Mouse (Mus musculus) forebrain, embryonic 11.5 days (tissue): ENCODE data around the gene Fam155a. TPM values are rescaled to one million over a fixed set of nuclear protein-coding genes. Genes with fewer than 3 reads are reported as not detected.

ENCODE experiments used
- ATAC-seq: fragments of 200-750 bp; cut with Nextera tagmentation; replicated peaks from 2 replicates; pipeline ENCODE4 v1.8.0; 2017; ENCODE audit warnings: moderate TSS enrichment; ENCODE audit not compliant: low FRiP score
- DNase-seq: peaks from one replicate; pipeline ENCODE4 v3.0.0-alpha.2; 2017; ENCODE audit warnings: low spot score
- H3K27ac ChIP-seq: fragments of 300-500 bp; sonication (generic); 2 replicates; pipeline ENCODE4 v1.5.1; 2014; ENCODE audit warnings: low read depth, low read length
- H3K27me3 ChIP-seq: fragments of 300-500 bp; sonication (generic); 2 replicates; pipeline ENCODE4 v1.6.1; 2014; ENCODE audit warnings: mild to moderate bottlenecking, low read length, mixed read lengths; ENCODE audit not compliant: control insufficient read depth, insufficient read depth
- H3K36me3 ChIP-seq: fragments of 300-500 bp; sonication (generic); 2 replicates; pipeline ENCODE4 v1.6.1; 2014; ENCODE audit warnings: mild to moderate bottlenecking, low read length, moderate library complexity, mixed read lengths; ENCODE audit not compliant: control insufficient read depth, insufficient read depth
- H3K4me1 ChIP-seq: fragments of 300-500 bp; sonication (generic); replicated peaks from 2 replicates; pipeline ENCODE4 v1.6.1; 2014; ENCODE audit warnings: low read length, mixed read lengths; ENCODE audit not compliant: control insufficient read depth, insufficient read depth
- H3K4me2 ChIP-seq: fragments of 300-500 bp; sonication (generic); 2 replicates; pipeline ENCODE4 v1.6.1; 2014; ENCODE audit warnings: low read depth, mild to moderate bottlenecking, low read length, moderate library complexity, mixed read lengths; ENCODE audit not compliant: severe bottlenecking
- H3K4me3 ChIP-seq: fragments of 300-500 bp; sonication (generic); 2 replicates; pipeline ENCODE4 v1.5.1; 2014; ENCODE audit warnings: low read depth, low read length
- H3K9ac ChIP-seq: fragments of 300-500 bp; sonication (generic); 2 replicates; pipeline ENCODE4 v1.6.1; 2014; ENCODE audit warnings: low read length
- H3K9me3 ChIP-seq: fragments of 300-500 bp; sonication (generic); 2 replicates; pipeline ENCODE4 v1.6.1; 2016; ENCODE audit warnings: low read length, mixed read lengths; ENCODE audit not compliant: control insufficient read depth
- WGBS: fragments of 180-500 bp; shearing (Covaris S2); extraction: QIAGEN DNeasy Blood & Tissue Kit; methylation state at CpG from one replicate; pipeline ENCODE4 v1.1.7; 2014; 5-methylcytosine and 5-hydroxymethylcytosine counted together
- polyA plus RNA-seq: library from polyadenylated mRNA; unstranded; fragments of >200 nt; fragmentation: Nextera tagmentation; extraction: Ambion mirVana; gene quantifications from 2 replicates; pipeline ENCODE4 v1.2.1, GENCODE M21; 2014

Fam155a gene
- polyA plus RNA-seq, 1 experiment from 2014 or later = 3.4 TPM

DNA sequence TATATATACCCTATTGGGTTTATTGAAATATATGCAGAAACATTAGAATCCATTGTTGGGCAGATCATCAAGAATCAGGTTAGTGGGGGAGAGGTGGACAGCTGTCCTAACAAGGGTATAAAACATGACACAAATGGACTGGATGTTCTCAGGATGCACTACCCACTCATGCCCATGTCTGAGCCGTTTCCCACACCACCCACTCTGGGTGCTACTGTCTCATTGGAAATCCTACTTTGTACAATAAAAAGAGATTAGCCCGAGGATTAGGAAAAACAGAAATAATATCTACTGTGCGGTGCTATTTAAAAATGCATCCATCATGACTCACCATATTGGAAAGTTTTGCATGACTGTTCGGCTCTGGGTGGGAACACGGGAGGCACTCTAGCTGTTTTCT, 317.2 kb downstream of the Fam155a start:
- Histone ChIP-seq H3K27me3 (no peaks in the 10 kb centered on the region), H3K9ac (no peak overlapping the region), H3K4me3 (no peak overlapping the region), H3K27ac (no peak overlapping the region), H3K4me2 (no peak overlapping the region), H3K9me3 (no peaks in the 10 kb centered on the region), H3K36me3 (no peaks in the 10 kb centered on the region), H3K4me1 (no peaks in the 10 kb centered on the region)
- DNase-seq (no peak), ATAC-seq (no peak)
- WGBS = 94% methylated on average over 5 of the region's 5 CpGs

DNA sequence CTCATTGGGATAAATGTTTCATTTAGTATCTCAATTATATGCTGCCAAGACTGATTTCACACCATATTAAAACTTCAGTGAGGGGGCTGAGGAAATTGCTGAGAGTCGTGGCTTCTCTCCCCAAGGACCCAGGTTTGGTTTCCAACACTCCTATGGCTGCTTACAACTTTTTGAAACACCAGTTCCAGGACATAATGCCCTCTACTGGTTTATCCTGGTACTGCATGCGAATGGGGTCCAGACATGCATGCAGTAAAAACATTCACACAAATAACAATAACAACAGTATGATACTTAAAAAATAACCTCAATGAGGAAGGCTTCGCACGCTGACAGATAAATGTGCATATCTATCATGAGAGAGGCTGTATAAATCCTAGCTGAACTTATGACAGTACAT, 319.4 kb downstream of the Fam155a start:
- DNase-seq = no peak
- no peak overlapping the region for H3K4me3 ChIP-seq
- H3K9me3 ChIP-seq = no peaks in the 10 kb centered on the region
- 63% methylated on average over 4 of the region's 4 CpGs for WGBS
- H3K27ac ChIP-seq = no peak overlapping the region
- no peak overlapping the region for H3K4me2 ChIP-seq
- no peaks in the 10 kb centered on the region for H3K27me3 ChIP-seq
- H3K4me1 ChIP-seq = no peaks in the 10 kb centered on the region
- no peaks in the 10 kb centered on the region for H3K36me3 ChIP-seq
- ATAC-seq = no peak
- no peak overlapping the region for H3K9ac ChIP-seq

DNA sequence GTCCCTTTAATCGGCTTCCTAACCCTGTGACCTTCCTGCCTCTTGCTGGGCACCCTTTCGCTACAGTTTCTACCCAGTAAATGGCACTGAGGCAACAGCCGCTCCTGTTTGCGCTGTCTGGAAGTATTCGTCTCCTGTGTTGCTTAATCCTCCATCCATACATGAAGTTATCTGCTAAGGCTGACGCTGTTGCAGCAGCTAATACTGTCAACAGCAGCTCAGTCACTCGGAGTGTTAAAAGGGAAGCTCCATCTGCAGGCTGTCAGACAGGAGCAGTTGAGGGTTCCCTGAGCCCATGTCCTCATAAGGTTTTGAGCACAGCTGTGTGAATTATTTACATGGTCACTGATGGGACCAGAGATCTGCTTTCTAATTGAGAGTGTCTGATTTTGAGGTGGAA, 322.3 kb downstream of the Fam155a start:
- no peak for ATAC-seq
- no peaks in the 10 kb centered on the region for H3K27me3 ChIP-seq
- no peaks in the 10 kb centered on the region for H3K9me3 ChIP-seq
- H3K4me1 ChIP-seq = no peaks in the 10 kb centered on the region
- H3K9ac ChIP-seq = no peak overlapping the region
- no peak overlapping the region for H3K4me3 ChIP-seq
- no peak overlapping the region for H3K4me2 ChIP-seq
- no peaks in the 10 kb centered on the region for H3K36me3 ChIP-seq
- H3K27ac ChIP-seq = no peak overlapping the region
- 77% methylated on average over 7 of the region's 7 CpGs for WGBS
- no peak for DNase-seq

DNA sequence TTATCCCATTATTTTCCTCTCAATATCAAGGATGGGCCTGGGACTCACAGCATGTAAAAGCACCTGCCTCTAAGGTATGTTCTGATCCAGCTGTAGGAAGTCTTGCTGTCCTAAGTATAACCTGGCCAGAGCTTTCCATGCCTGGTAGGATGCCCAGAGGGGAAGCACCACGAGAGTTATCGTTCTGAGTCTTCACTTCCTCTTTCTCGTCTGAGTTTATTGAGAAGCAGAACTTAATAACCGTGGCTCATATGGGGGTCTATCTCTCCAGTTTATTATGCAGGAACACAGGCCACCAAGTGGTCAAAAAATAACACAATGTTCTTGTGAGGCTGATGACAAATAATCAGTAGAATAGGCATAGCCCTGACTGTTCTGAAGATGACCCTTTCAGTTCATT, 333.1 kb downstream of the Fam155a start:
- Histone ChIP-seq H3K4me3 (no peak overlapping the region), H3K4me2 (no peak overlapping the region), H3K9me3 (no peaks in the 10 kb centered on the region), H3K9ac (no peak overlapping the region), H3K4me1 (no peaks in the 10 kb centered on the region), H3K27me3 (no peaks in the 10 kb centered on the region), H3K27ac (no peak overlapping the region), H3K36me3 (no peaks in the 10 kb centered on the region)
- 87% methylated on average over 4 of the region's 4 CpGs for WGBS
- DNase-seq (no peak), ATAC-seq (no peak)

DNA sequence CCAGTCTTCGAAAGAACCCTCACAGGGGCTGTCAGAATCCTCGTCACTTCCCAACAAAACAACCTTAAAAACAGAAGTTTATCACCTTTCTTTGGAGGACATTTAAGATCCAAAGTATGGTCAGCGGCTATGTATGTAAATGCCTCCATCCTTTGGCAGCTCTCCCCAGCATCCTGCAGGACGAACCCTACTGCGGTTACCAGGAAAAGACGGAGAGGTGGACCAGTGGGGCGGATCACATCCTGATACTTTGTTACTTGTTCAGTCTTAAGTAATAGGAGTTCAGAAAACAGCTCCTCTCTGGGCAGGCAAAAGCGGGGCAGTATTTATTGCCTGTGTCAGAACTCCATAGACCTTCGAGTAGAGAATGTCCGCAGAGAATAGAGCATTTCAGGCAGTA, 335.5 kb downstream of the Fam155a start:
- no peaks in the 10 kb centered on the region for H3K27me3 ChIP-seq
- H3K4me1 ChIP-seq = no peaks in the 10 kb centered on the region
- no peaks in the 10 kb centered on the region for H3K36me3 ChIP-seq
- no peak overlapping the region for H3K9ac ChIP-seq
- ATAC-seq = no peak
- H3K27ac ChIP-seq = no peak overlapping the region
- no peak overlapping the region for H3K4me3 ChIP-seq
- no peak overlapping the region for H3K4me2 ChIP-seq
- DNase-seq = peak; percentile 53
- 47% methylated on average over 10 of the region's 10 CpGs for WGBS
- H3K9me3 ChIP-seq = no peaks in the 10 kb centered on the region

DNA sequence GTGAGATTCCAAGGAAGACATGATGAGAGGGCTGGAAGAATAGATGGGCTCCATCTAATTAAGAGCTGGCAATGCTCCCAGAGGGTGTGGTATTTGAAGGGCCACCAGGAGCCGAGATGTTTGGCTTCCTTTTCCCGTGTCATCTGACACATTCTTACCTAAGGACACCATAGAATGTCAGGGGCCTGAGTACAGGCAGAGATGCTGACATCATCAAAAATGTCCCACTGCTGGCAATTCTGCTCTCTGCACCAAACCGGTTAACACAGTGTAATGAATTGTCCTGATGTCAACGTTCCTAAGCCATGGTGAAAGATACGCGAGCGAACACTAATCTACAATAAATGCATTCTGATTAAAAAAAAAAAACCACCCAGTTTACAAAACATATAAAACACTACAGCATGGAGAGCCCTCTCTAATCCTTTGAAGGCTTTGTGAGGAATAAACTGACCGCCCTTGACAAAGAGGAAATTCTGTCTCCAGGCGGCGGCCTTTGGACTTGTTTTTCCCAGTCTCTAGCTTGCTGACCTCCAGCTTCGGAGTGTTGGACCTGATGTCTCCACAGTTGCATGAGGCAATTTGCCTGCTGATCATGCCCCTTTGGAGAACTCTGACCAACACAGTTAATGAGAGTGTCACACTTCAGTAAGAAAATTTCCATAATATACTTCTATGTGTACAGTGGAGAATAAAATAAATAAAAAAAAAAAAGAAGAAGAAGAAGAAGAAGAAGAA, 338.2 kb downstream of the Fam155a start:
- H3K27me3 ChIP-seq = no peaks in the 10 kb centered on the region
- DNase-seq (no peak), ATAC-seq (no peak)
- H3K4me2 ChIP-seq = no peak overlapping the region
- no peaks in the 10 kb centered on the region for H3K4me1 ChIP-seq
- H3K9me3 ChIP-seq = no peaks in the 10 kb centered on the region
- no peak overlapping the region for H3K27ac ChIP-seq
- 83% methylated on average over 11 of the region's 11 CpGs for whole genome bisulfite sequencing
- H3K4me3 ChIP-seq = no peak overlapping the region
- H3K36me3 ChIP-seq = no peaks in the 10 kb centered on the region
- no peak overlapping the region for H3K9ac ChIP-seq

DNA sequence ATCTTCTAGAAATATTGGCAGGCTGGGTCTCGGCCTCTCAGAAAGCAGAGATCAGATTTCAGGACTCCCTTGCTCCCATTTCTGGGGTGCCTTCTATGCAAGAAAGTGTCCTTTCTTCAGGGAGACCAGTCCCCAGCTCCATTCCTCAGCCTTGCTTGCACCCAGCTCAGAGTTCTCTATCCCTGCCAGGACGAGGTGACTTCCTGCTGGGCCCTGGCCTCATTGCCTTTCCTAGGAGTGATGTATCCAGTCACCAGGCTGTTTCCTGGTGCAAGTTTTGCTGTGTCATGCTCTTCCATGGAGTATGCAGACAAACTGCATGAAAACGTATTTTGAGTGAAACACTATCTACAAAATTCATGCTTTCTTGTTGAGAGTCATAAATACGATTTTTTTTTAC, 342.1 kb downstream of the Fam155a start:
- Histone ChIP-seq H3K9me3 (no peaks in the 10 kb centered on the region), H3K4me1 (no peaks in the 10 kb centered on the region), H3K4me3 (no peak overlapping the region), H3K27me3 (no peaks in the 10 kb centered on the region), H3K4me2 (no peak overlapping the region), H3K27ac (no peak overlapping the region), H3K9ac (no peak overlapping the region), H3K36me3 (no peaks in the 10 kb centered on the region)
- 68% methylated on average over 4 of the region's 4 CpGs for WGBS
- ATAC-seq (no peak), DNase-seq (no peak)

DNA sequence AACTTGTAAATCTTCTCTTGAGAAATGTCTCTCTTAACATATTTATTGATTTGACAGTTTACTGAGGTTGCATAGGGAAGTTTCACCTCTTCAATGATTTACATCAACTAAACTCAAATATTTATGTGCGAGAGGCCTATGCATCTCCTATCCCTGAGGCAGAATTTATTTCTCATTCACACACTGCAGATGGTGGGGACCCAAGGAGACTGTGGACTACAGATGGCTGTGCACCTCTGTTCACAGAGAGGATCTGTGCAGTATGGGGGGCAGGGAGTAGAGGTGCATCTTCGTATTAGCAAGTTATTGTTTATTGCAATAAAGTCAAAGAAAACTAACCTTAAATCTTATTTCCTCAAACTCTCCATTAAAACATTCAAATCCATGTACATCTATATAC, 346.9 kb downstream of the Fam155a start:
- WGBS = 89% methylated on average over 2 of the region's 2 CpGs

DNA sequence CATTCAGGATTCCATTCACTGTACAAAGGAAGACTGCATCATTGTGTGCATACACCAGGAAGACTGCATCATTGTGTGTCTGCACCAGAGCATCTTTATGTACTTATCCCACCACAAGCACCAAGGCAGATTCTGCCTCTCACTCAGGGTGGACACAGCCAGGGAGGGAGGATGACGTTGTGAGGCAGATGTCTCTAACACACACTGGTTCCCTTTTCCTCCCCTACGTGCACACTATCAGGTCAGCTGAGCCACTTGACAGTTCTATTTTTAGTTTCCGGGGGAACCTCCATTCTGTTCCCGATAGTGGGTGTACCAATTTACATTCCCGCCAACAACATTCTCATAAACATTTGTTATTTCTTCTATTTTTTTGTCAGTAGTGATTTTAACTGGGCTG, 347.4 kb downstream of the Fam155a start:
- ATAC-seq (no peak), DNase-seq (no peak)
- Histone ChIP-seq H3K9ac (no peak overlapping the region), H3K27ac (no peak overlapping the region), H3K4me3 (no peak overlapping the region), H3K36me3 (no peaks in the 10 kb centered on the region), H3K4me2 (no peak overlapping the region), H3K27me3 (no peaks in the 10 kb centered on the region), H3K9me3 (no peaks in the 10 kb centered on the region), H3K4me1 (no peaks in the 10 kb centered on the region)
- 86% methylated on average over 5 of the region's 5 CpGs for WGBS

More for the DNA sequence above, 346.9 kb downstream of the Fam155a start:
- no peaks in the 10 kb centered on the region for H3K4me1 ChIP-seq
- no peaks in the 10 kb centered on the region for H3K36me3 ChIP-seq
- H3K4me3 ChIP-seq = no peak overlapping the region
- no peak overlapping the region for H3K9ac ChIP-seq
- ATAC-seq = no peak
- H3K9me3 ChIP-seq = no peaks in the 10 kb centered on the region
- no peak for DNase-seq
- no peak overlapping the region for H3K4me2 ChIP-seq
- H3K27me3 ChIP-seq = no peaks in the 10 kb centered on the region
- no peak overlapping the region for H3K27ac ChIP-seq
